Mouse (Mus musculus) urinary bladder, postnatal 4 days (tissue): ENCODE data around the gene Mvb12b.

Experiments used
- DNase-seq, 2 experiments: peaks; one replicate each; pipeline ENCODE4 v3.0.0; 2021 to 2022; ENCODE audit warnings: low spot score in 2 of 2

Mvb12b gene

DNA sequence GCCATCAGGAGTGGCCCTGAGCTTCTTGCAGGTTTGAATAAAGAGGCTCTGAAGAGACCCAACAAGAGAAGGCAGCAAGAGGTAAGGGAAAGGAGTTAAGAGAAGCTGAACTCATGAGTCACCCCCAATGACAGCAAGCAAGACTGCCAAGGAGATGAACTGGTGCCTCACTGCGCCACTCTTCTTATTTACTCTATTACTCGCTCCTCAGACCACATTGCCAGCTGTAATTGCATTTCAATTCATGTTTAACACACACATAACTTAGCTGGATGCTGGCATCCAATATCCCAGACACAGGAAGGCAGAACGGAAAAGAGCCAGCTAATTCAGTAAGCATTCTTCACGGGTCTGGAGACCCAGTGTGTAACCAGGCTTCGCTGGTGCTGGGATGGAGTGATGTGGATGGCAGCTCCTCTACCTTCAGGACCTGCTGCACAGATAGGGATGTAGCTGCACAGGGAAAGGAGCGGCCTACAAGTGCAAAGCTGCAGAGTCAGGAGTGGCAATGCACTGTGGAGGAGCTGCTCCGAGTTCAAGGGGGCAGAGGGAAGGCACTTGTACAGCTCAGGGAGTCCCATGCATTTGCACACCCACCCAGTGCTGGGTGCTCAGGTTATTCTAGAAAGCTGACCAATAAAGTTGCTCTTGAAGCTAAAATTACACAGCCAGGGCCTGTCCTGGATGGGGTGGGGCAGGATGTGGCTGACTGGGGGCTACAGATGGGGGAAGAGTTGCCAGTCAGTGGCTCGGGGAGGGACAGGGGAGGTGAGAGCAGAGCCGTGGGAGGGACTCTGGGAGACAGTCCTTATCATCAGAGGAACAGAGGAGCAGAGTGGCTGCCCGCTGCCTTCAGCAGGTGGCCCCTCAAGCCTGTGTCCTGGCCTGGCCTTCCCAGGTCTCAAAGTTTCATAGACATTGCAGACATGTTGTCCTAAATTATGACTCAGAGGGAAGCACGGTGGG is 34.5 kb downstream of the Mvb12b start:
- DNase-seq: no peak

DNA sequence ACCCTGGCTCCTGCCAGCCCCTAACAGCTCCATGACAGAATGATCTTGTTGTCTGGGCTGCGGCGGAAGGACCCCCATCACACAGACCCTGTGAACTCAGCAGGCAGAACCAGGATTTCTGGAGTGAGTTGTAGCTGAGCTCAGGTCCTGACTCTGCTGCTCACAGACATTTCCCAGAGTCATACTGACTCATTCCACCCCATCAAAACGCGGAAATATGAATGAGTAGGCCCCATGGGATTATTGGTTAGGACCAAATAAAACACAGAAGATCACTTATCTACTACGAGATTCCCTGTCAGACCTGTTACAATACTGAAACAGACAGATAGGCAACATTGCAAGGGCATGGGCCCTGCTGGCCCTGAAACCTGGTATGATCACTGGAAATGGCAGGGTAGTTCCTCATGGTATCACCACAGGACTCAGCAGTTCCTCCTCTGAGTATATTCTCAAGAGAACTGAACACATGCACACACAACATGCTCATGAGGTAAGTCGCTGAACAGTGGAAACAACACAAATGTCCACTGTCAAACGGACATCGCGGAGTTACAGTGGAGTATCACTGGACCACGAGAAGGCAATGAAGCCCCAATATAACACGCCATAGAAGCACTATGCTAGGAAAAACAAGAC is 40.4 kb downstream of the Mvb12b start:
- DNase-seq: no peak

DNA sequence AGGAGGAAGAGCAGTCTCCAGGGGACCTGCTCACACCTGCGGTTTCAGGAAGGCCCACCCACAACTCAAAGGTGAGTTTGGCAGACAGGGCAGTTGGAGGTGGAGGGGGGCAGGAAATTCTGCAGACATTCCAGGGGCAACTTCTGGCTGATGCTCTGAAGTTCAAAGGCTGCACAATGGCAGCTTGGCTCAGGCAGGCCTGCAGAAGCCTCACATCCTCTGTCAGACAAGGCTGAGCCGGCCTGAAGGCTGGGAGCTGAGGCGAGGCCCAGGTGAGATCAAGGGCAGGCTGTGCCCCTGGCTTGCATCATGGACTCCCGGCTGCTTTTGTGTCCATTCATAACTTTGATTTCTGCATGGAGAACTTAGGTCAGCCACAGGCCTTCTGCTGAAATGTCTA is 41.1 kb downstream of the Mvb12b start:
- DNase-seq: no peak

DNA sequence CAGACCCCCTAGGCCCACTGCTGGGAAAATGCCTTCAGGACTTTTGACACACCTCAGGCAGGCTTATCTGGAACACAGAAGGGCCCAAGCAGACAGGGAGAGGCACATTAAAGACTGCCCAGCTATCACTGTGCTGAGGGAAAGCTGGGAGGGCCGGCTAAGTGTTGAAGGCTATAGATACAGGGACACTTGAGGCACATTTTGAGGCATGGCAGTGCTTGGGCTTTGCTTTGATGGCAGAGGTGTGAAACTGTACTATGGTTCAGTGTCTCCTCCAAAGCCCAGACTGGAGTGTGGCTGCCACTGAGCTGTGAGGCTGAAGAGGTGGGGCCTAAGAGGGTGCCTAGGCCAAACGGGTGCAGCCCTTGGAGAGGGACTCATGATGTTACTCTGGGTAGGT is 44.1 kb downstream of the Mvb12b start:
- no peak for DNase-seq

DNA sequence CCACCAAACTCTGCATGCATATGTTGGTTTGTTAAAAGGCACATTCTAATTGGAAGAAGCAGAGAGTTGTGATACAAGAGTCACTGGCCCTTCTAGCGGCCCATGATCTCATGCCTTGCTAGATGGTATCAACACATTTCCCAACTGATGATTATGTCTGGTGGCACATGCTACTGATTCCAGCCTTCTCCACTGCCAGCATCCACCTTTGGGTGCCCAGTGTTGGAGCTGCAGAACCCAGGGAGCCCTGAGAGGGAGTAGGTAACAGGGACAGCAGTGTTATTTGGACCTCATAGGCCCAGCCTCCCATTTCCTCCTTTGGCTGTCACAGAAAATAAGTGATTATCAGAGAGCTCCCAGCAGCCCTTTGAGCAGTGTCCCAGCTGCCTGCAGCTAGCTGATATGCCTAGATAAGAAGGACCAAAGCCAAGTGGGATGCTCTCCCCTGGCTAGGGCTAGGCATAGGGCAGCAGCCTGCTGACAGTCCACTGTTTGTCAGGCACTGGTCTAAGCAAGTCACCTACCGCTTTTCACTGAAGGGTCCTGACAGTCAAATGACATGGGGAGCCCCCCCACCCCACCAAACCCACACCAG is 44.7 kb downstream of the Mvb12b start:
- DNase-seq: no peak

DNA sequence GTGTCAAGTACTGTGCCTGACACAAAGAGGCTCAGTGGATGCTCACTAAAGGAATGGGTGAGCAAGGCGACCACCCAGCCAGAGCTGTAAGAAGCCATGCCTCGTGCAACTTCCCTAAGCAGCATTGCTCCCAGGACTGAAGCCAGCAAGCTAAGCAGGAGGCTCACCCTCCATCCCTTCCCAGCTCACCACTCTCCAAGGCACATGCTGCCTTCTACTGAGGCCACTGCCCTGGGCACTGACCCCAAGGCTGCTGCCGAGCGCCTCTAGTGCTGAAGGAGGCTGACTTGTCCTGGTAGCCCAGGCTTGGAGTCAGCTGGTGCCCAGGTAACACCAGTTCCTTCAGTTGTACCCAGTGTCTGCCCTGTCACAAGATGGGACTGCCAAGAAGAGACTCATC is 45.8 kb downstream of the Mvb12b start:
- no peak for DNase-seq

DNA sequence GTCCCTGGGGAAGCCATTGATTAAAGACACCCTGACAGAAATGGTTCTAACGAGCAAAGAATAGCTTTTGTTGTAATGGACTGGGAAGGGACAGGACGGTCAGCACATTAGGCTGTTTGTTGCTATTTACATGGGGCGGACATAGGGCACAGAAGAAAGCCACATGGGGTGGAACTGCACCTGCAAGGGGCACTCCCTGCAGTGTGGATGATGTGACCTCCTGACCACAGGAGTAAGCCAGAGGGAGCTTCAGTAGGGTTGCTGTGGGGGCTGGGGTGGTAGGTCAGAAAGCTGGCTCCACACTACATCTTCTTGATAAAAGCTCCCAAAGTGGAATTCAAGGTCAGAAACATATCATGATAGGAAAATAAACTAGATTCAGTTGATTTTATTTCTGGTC is 47.3 kb downstream of the Mvb12b start:
- DNase-seq: no peak

DNA sequence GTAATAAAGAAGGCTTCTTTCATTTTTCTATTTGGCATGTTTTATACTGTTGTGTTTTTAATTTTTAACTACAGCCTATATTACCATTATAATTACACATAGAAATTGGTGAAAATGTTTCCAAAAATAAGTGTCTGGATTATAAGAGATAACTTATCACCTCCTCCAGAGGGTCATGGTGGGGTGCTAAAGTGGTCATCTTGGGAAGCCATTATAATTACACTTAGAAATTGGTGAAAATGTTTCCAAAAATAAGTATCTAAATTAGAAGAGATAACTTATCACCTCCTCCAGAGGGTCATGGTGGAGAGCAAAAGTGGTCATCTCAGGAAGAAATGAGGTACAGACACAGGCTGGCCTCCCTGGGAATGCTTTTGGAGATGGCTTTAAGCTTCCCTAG is 48.5 kb downstream of the Mvb12b start:
- DNase-seq: no peak

DNA sequence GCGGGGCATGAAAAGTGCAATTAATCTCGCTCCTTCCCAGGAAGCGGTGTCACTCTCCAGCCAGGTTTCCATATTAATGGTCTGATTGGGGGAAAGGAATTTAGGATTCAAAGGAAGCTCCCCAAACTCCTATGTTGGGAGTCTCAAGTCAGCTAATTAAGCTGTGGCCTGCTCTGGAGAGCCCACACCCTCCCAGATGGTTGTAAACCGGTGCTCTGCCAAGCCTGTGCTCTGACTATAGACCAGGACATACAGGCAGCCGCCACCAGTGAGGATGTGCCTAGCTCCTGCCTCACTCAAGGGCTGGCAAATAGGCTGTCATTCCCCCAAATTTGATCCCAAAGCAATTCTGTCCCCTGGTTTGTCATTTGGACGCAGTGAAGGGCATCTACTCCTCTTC is 50.4 kb downstream of the Mvb12b start:
- no peak for DNase-seq

DNA sequence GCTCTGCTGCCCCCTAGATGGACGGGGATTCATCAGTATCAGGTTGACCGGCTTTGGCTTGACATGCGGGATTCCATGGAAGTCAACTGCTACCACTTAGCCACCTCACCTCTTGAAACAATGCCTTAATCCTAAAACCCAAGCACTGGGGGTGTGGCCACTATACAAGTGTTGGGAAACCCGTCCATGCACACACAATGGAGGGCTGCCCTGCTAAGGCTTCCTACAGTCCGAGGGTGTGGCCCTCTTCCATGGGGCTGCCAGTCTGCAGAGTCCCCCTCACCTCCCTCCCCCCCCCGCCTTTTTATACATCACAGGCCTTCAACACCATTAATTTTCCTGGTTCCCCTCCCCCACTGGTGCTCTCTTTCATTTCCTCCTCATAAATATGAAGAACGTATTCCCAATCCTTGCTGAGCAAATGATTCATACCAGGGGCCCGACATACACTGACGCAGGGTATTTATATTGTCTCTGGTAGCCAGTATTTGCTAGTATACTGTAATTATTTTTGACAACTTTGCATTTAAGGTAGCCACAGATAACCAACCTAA is 51.0 kb downstream of the Mvb12b start:
- no peak for DNase-seq

DNA sequence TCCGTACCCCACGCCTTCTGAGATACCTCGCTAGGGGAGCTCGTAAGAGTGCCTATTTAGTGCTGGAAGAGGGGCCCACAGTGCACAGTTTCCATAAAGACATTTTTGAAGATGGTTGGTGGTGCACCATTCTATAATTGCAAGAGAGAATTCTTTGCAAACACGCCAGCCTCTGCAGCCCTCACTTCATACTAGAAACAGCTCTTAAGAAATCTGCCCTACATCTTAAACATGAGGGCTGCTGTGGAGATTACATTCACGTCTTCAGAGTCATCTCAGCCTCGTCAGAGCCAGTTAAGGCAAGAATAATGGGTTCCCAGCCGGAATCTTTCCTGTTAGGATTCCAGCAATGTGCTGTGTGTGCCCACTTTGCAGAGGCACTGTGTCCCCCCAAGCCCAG is 52.7 kb downstream of the Mvb12b start:
- DNase-seq: no peak

DNA sequence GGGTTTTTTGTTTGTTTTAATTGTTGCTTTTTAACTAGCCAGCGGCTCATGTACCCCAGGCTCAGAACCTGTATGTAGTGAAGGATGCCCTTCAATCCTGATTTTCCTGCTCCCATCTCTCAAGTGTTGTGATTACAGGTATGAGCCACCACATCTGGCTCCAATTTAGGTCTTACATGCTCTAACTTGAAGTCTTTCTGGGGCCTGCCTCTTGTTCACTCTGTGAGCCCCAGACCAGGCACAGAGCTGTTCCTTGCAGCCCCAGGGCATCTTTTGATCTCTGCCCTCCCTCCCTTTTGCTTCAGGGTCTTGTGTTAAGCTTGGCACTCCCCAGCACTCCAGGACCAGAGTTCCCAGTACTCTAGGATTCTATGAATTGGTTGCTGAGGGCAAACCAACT is 53.8 kb downstream of the Mvb12b start:
- no peak for DNase-seq

DNA sequence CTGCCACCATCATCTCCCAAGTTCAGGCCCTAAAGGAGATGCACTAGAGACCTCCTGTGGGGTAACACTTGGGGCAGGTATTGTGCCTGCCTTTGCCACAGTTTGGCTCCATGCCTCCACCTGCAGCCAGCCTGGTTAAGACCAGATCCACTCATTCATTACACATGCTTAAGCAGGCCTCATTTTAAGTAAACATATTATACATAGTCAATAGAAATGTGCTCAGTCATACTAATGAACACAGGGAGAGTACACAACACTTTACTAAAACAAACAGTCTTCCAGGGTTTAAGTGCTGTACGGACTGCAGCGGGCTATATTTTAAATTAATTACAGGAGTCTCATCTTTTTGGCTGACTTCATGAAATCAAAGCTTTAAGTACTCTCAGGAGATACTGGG is 57.9 kb downstream of the Mvb12b start:
- no peak for DNase-seq

DNA sequence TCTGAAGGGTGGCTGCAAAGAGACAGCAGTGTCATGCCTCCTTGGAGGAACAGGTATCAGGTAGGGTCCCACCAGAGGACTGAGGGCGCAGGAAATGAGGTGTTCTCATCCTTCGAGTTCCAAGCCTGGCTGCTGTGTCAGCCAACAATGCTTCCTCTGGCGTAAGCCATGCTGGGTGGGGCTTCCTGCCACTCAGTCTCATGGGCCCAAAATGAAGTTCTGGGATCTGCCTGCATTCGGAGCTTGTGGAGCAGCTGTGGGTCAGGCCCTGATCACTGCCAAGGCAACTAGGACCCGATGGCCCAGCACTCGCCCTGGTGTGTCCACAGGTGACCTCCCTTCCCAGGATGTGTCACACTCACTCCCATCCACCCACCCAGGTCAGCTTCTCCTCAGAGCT is 61.0 kb downstream of the Mvb12b start:
- no peak for DNase-seq

DNA sequence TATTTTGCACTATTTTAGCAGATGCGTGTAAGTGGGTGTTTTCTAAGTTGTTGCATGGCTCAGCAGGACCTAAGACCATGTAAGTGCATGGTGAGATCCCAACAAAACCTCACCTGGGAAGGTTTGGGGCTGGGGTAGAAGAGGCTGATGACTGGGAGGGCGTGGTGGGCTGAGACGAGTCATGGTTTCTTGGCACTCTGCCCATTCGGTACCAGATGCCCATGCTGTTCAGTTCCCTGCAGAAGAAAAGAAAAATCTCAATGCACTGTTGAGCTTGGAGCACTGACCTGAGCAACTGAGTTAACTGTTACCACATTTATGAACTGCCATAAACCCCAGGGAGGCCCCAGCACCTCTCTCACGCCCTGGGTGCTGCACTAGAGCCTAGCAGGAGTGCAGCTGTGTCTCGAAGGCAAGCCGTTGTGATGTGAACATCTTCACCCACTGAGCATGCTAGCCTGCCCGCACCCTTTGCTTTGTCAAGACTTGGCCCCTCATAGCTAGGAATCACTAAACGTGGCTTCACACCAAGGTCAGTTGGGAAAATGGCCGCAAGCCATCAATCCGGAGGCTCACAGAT is 62.7 kb downstream of the Mvb12b start:
- no peak for DNase-seq

DNA sequence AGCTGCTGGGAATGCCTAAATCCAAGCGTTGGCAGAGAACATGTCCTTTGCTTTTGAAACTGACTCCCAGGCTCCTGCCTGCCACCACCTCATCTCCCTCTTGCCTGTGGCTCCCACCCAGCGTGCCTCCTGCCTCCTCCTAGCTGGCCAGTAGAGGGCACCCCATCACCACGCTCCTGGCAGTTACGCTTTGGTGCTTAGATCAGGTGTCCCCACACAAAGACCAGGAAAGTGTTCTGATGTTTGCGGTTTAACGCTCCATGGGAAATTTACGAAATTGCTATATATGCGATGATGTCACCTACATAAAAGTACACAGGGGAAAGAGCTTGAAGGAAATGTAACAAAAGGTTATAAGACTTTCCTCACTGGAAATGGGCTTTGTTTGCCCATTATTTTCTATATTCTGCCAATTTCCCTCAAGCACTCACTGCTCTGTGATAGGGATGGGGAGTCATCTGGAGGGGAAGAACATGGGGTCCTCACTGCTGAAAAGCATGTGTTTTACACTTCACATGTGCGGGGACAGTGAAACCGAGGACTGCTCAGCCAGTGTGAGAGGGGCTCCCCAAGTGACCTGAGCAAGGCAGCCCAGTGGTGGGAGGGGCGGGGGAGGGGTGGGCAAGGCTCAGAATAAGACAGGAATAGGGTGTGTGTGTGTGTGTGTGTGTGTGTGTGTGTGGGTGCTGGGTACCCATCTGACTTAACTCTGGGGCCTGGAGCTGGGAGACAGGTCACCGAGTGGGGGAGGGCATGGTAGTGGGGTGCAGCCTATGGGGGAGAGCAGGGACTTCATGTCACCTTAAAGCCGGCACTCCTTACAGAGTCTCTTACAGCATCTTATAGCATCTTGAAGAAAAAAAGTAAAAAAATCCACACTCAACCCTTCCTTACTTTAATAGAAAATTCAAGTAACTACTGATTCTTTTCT is 65.8 kb downstream of the Mvb12b start:
- DNase-seq: peak; percentile 70 to 88

DNA sequence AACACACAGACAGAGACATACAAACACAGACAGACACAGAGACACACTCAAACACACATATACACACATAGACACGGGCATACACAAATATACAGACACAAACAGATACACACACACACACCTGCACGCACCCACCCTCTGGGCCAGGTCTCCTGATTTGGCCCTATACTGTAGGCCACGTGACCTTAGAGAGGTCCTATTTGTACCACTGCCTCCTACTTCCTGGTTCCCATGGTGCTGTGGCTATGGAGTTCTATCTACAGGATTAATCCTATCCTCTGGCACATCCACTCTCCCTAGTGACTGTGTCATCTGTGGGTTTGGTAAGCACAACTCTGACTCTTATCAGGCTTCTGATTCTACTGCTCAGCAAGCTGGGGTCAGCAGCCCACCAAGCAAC is 67.3 kb downstream of the Mvb12b start:
- DNase-seq: no peak

DNA sequence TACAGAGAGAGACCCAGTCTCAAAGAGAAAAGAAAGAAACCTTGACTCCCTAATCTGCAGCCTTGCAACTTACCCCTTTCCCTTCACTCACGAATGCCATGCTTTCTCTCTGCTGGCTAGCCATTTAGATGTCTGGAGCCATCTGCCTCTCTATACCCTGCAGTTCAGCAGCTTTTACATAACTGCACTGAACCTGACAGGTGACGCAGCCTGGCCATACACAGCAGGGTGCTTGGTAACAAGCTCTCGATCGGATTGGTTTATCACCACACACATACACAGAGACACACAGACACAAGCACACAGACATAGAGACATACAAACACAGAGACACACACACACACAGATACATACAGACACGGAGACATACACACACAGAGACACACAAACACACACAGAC is 67.7 kb downstream of the Mvb12b start:
- DNase-seq: no peak

DNA sequence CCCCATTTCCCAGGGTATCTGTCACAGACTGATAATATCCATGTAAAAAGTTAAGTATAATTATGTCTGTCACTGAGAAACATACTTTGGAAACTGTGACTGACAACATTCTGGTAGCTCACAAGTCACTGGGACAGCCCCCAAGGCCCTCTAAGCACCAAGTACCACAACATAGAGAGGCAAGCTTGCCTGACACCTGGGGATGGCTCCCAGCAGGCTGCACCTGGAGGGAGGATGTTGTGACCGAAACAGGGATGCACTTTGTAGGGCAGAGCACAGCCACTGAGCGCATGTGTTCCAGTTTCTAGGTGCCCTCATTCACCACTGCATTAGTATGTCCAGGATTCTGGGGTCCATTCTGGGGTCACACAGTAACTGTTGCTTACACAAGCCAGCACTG is 69.4 kb downstream of the Mvb12b start:
- no peak for DNase-seq

DNA sequence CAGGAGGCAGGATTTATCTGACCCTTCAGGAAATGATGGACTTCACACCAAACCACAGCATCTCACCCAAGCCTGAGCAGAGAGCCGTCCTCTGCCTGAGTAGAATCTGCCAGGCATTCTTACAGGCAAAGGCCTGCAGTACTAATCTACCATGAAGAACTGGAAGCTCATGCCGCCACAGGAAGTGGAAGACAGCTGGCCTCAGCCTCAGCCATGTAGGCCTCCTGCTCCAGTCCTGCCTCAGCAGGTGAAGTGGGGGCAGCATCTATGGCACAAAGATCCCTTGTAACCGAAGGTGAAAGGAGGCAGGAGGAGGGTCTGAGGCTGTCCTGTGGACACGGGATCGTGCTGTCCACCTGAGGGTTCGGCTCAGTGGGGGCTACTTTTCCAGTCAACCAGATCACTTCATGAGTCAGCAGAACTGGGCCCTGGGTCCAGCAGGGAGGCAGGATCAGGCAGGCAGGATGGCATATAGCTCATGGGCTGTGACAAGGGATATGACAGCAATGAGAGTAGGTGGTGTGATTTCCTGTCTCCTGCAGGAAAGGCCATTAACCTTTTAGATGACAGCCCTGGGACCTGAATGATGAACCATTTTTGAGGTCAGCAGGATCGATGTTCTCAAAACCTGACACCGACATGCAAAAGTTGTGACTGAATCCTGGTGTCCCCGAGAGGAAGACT is 69.9 kb downstream of the Mvb12b start:
- no peak for DNase-seq

DNA sequence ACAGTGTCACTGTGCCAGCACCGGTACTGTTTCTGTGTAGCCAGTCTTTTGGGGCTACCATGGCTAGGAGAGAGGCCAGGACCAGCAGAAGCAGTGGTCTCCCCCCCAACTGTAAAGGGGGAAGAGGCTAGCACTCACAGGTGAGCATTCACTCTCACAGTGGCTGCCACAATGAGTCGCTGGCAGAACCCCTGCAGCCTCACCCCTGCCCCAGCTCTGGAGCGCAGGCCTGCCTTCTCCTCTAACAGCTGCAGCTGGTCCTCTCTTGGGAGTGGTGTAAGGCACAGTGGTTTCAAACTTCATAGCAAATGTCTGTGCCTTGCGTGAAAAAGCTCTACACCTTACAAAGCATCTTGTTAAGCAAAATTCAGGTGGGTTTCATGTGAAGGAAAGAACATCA is 70.7 kb downstream of the Mvb12b start:
- DNase-seq: no peak
